Mouse (Mus musculus): Measurements from ENCODE around the gene Ccdc187. TPM values are rescaled to one million over a fixed set of nuclear protein-coding genes. Genes with fewer than 3 reads are reported as not detected.

Ccdc187 gene
- polyA plus RNA-seq (2014; fragmentation: Illumina TruSeq; extraction: RNeasy Lipid Tissue Mini Kit (QIAGEN cat#74804)), result 1.00 TPM

DNA sequence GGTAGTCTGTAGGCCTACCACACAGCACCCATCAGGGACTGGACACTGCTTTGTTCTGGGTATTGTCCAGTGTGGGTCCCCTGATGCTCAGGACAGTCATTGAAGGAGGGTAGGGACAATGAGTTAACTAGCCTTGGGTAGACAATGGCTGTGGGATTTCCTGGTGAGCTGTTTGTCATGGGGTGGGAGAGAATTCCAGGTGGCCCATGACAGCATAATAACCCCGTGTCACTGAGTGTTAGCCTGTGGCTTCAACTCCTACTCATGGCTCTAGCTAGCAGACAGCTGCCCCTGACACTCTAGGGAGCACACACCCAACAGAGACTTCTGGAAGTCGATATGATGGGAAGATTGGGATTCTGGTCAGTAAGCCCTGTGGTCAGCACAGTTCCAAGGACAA lies at the start of gene Ccdc187:
Gene Ccdc187, minus strand, starts transcription at position 101 of the 400 bp plus-strand sequence.

DNA sequence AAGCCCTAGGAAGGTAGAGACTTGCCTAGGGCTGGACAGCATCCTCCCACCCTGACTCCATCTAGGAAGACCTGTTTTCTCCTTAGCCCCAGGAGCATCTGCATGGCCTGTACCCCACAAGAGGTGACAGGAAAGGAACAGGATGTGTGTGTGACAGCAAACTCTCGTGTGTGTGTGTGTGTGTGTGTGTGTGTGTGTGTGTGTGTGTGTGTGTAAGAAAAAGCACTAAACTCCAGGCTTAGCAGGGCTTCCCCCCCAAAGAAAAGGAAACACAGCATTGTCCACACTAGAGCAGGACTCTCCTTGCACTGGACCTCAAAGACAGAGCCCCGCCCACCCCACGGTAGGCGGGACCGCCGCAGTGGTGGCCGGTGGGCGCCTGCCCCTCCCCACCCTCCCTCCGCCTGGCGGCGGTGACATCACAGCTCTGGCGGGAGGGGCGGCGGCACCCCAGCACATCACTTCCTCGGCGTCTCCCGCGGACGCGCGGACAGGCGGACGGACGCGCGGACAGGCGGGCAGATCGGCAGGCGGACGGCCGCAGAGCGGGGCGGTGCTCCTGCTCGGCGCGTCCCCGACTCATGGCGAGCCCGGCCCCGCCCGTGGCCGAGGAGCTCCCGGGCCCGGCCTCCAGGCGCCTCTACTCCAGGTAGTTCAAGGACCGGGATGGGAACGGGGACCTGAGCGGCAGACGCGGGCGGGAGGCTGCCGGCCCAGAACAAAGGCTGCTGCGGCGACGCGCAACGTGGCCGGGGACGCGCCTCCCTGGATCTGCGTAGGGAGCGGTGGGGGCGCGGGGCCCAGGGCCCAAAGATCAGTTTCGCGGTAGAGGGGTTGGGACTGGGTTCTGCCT lies 20.9 kb upstream of the Ccdc187 start, which contains the start of gene Gpsm1:
Gene Gpsm1, plus strand, starts transcription at position 444 of the 853 bp plus-strand sequence.

DNA sequence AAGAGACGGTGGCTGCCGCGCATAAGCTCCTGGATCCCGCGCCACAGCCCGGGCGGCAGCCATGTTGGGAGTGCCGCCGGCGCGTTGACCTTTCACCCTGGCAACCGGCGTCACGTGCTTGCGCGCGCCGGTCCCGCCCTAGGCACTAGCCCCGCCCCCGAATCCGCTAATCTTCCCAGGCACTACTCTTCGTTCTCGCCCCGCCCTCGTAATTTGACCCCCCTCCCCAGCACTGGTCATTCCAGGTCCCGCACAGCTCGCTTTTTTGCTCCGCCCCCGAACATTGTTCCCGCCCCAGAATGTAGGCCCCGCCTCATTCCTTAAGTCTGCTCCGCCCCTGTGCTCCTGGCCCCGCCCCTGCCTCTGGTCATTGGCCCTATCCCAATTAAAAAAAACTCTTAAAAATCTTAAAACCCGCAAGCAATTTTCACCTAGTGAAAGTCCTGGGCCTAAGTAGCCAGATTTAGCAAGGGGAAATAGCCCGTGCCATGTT lies 57.0 kb downstream of the Ccdc187 start, which contains the start of gene Qsox2:
Gene Qsox2, minus strand, starts transcription at position 236 of the 493 bp plus-strand sequence.

DNA sequence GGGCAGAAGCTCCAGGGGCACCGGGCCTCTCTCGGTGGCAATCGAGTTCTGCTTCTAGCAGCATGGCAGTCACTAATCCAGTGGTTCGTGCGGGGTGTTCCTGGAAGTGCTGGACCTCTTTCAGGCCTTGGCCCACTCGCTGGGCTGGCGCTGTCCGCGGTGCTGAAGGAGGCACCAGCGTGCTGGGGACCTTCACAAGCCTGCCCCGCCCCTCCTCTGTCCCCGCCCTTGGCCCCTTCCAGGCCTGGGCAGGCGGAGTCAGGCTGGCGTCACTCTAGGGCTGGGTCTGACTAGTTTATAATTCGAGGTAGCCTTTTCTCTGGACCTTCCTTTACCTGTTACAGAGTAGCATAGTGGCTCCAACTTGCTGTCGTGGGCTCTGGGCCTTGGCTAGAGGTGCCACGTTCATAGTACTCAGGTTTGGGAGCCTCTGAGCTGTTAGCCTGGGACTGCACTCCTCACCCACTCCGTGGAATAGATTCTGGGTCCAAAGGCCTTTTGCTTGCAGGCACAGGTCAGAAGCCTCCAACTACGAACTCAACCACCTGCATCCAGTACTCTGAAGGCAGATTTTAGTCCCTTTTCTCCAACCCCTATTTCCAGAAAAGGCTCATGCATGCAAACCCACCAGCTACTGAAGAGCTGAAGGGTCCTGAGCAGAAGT lies 86.1 kb downstream of the Ccdc187 start, which contains the start of gene Lhx3:
Gene Lhx3, minus strand, starts transcription at position 164 of the 664 bp plus-strand sequence.

Other genes with a start within 250 kb of the Ccdc187 start
- gene Nacc2, start 171.3 kb downstream of the Ccdc187 start, polyA plus RNA-seq (2014; fragmentation: Illumina TruSeq; extraction: RNeasy Lipid Tissue Mini Kit (QIAGEN cat#74804)), result 15.5 TPM
- gene Lhx3, start 86.3 kb downstream of the Ccdc187 start, polyA plus RNA-seq (2014; fragmentation: Illumina TruSeq; extraction: RNeasy Lipid Tissue Mini Kit (QIAGEN cat#74804)), result not detected
- gene Qsox2, start 57.0 kb downstream of the Ccdc187 start, polyA plus RNA-seq (2014; fragmentation: Illumina TruSeq; extraction: RNeasy Lipid Tissue Mini Kit (QIAGEN cat#74804)), result 23.4 TPM
- gene Gpsm1, start 21.0 kb upstream of the Ccdc187 start, polyA plus RNA-seq (2014; fragmentation: Illumina TruSeq; extraction: RNeasy Lipid Tissue Mini Kit (QIAGEN cat#74804)), result 2.8 TPM
- gene Dnlz, start 57.6 kb upstream of the Ccdc187 start, polyA plus RNA-seq (2014; fragmentation: Illumina TruSeq; extraction: RNeasy Lipid Tissue Mini Kit (QIAGEN cat#74804)), result 0.48 TPM
- not detected for gene Card9, start 66.4 kb upstream of the Ccdc187 start, polyA plus RNA-seq (2014; fragmentation: Illumina TruSeq; extraction: RNeasy Lipid Tissue Mini Kit (QIAGEN cat#74804))
- gene Snapc4, start 86.1 kb upstream of the Ccdc187 start, polyA plus RNA-seq (2014; fragmentation: Illumina TruSeq; extraction: RNeasy Lipid Tissue Mini Kit (QIAGEN cat#74804)), result 8.7 TPM
- gene Entr1, start 94.8 kb upstream of the Ccdc187 start, polyA plus RNA-seq (2014; fragmentation: Illumina TruSeq; extraction: RNeasy Lipid Tissue Mini Kit (QIAGEN cat#74804)), result 23.9 TPM
- gene Pmpca, start 94.8 kb upstream of the Ccdc187 start, polyA plus RNA-seq (2014; fragmentation: Illumina TruSeq; extraction: RNeasy Lipid Tissue Mini Kit (QIAGEN cat#74804)), result 139 TPM
- gene Inpp5e, start 114.6 kb upstream of the Ccdc187 start, polyA plus RNA-seq (2014; fragmentation: Illumina TruSeq; extraction: RNeasy Lipid Tissue Mini Kit (QIAGEN cat#74804)), result 7.0 TPM
- gene Sec16a, start 150.7 kb upstream of the Ccdc187 start, polyA plus RNA-seq (2014; fragmentation: Illumina TruSeq; extraction: RNeasy Lipid Tissue Mini Kit (QIAGEN cat#74804)), result 55.8 TPM
- gene Notch1, start 222.1 kb upstream of the Ccdc187 start, polyA plus RNA-seq (2014; fragmentation: Illumina TruSeq; extraction: RNeasy Lipid Tissue Mini Kit (QIAGEN cat#74804)), result 1.4 TPM

All from ovary, adult 10 weeks (tissue).